Mouse (Mus musculus): ENCODE measurements around the gene Tprkb. TPM values are rescaled to one million over a fixed set of nuclear protein-coding genes. Genes with fewer than 3 reads are reported as not detected.
"Not testable (repeated sequence)": the region's sequence is repeated elsewhere in the genome, so short reads cannot be mapped to it uniquely, and the experiment has no call there.

The Tprkb gene
- polyA plus RNA-seq, 1 experiment = 19.8 TPM

DNA sequence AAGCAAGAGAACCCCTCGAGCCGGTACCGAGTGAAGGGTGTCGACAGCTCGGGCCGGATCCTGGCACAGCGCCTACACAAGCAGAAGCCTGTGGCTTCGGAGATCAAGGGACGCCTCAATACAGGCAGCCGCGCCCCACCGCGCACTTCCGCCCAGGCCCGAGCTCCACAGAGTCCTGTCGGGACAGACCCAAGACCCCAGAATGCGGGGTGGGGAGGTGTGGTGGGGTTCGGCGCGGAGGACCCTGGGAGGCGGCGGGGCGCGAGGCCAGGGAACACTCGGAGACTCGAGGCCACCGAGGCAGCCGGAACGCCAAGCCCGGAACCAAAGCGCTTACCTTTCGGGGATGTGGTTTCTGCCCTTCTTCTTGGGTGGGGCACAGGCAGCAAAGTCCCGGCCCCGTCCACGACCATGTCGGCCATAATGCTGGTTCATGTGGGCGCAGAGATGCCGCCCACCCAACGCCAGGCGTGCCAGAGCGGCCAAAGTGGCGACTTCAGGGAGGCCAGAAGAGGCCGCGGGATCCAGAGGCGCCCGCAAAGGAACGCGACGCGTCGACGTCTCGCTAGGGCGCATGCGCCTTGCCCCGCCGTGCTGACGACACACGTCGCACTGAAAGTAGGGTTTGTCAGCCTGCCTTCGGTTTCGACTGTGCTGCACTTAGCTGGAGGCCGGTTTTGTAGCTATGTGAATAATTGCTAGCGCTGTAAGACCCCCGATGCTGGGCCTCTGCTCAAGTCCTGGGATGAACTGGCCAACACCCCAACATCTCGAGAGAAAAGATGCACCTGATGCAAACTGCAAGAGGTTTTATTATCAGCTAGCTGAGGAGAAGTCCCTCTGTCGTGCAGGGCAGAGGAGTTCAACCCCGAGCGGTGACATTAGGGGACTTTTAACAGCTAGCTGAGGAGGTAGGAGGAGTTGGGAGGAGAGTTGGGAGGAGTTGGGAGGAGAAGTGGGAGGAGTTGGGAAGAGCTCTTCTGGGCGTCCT, 49.7 kb downstream of the Tprkb start, which contains the start of gene Dusp11:
TSS of gene Dusp11 (minus strand) at position 567 of the 991 bp plus-strand sequence.
- peaks cover 37% of the 10 kb centered on the region for H3K79me2 ChIP-seq (ENCODE audit: control insufficient read depth, insufficient read depth)
- peak within 1 kb of the TSS; percentile 75 for H3K4me2 ChIP-seq (ENCODE audit: low read depth)
- H3ac ChIP-seq (ENCODE audit: control insufficient read depth, insufficient read length) = peak within 1 kb of the TSS; percentile 89
- no peaks in the 10 kb centered on the region for H3K27me3 ChIP-seq (ENCODE audit: control insufficient read depth, insufficient read depth, insufficient read length)
- TF ChIP-seq E2F4 (IDR thresholded peaks at IDR 0.05; ENCODE audit: insufficient read depth) (no peak), MYOG (IDR thresholded peaks at IDR 0.05; ENCODE audit: control insufficient read depth in 1 of 3, insufficient read depth in 1 of 3, insufficient read length in 2 of 3, low read depth in 2 of 3) (no peak), USF1 (IDR thresholded peaks at IDR 0.05; ENCODE audit: low read depth) (no peak), POLR2AphosphoS2 (IDR thresholded peaks at IDR 0.05; ENCODE audit: insufficient read length, low read depth) (peak; percentile 93), SRF (IDR thresholded peaks at IDR 0.05; ENCODE audit: control insufficient read depth, insufficient read length, low read depth) (no peak), POLR2A (IDR thresholded peaks at IDR 0.05; ENCODE audit: insufficient read length, low read depth) (peak; percentile 88)
- H3K36me3 ChIP-seq (ENCODE audit: control insufficient read depth, insufficient read depth) = peaks cover 18% of the 10 kb centered on the region
- H3K4me3 ChIP-seq = peak within 1 kb of the TSS; percentile 92

DNA sequence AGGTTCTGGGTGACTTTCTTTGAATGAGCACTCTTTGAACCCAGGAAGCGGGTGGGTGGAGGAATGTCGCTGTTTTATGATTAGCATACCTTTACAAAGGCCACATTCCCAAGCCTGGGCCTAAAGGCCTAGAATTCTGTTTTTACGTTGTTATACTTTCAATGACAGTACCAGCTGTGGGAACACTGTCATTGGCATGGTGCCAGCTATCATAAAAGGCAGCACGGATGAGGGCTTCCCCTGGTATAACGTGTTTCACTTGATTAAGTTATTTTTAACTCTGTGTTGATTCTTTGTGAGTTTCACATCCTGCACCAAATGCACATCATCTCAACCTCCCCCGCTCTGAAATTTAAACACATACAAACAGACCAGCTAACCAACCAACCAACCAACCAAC, 54.4 kb downstream of the Tprkb start:
- not testable (repeated sequence) for H3K79me2 ChIP-seq (ENCODE audit: control insufficient read depth, insufficient read depth); H3K36me3 ChIP-seq (ENCODE audit: control insufficient read depth, insufficient read depth); H3K4me2 ChIP-seq (ENCODE audit: low read depth); H3ac ChIP-seq (ENCODE audit: control insufficient read depth, insufficient read length); H3K4me3 ChIP-seq; H3K27me3 ChIP-seq (ENCODE audit: control insufficient read depth, insufficient read depth, insufficient read length)
- TF ChIP-seq MYOD1 (IDR thresholded peaks at IDR 0.05; ENCODE audit: control insufficient read depth in 1 of 3, insufficient read length in 2 of 3, low read depth in 2 of 3) = peak in 2 of 3 experiments; percentile 41 to 46

DNA sequence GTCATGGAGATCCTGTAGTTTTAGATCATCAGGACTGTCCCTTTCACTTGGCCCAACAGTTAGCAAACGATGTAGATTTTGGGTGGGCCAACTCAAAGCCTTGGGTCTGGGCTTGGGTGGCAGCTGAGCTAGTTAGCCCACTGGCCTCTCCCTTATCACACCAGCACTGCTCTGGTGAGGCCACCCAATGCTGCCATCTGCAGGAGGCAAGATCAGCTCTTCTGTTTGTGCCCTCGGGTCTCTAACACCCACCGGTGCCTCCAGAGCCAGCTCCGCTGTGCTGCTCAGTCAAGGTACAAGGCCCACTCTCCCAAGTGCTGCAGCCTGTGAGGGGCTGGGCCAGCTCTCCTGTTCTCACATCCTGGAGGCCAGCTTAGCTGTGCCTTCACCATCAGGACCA, 55.0 kb downstream of the Tprkb start:
- no peaks in the 10 kb centered on the region for H3K36me3 ChIP-seq (ENCODE audit: control insufficient read depth, insufficient read depth)
- H3K79me2 ChIP-seq (ENCODE audit: control insufficient read depth, insufficient read depth) = no peaks in the 10 kb centered on the region
- TF ChIP-seq TCF3 (IDR thresholded peaks at IDR 0.05; ENCODE audit: insufficient read length, low read depth) = no peak
- no peak for TF ChIP-seq MAX (IDR thresholded peaks at IDR 0.05; ENCODE audit: low read depth)
- no peak for TF ChIP-seq POLR2A (IDR thresholded peaks at IDR 0.05; ENCODE audit: insufficient read length, low read depth)
- TF ChIP-seq CEBPB (IDR thresholded peaks at IDR 0.05; ENCODE audit: insufficient read depth, poor library complexity, severe bottlenecking) = no peak
- no peak for TF ChIP-seq MYOD1 (IDR thresholded peaks at IDR 0.05; ENCODE audit: control insufficient read depth in 1 of 3, insufficient read length in 2 of 3, low read depth in 2 of 3)
- no peak for TF ChIP-seq USF1 (IDR thresholded peaks at IDR 0.05; ENCODE audit: low read depth)
- no peak for TF ChIP-seq TCF12 (IDR thresholded peaks at IDR 0.05; ENCODE audit: insufficient read depth, poor library complexity, severe bottlenecking)
- TF ChIP-seq POLR2AphosphoS2 (IDR thresholded peaks at IDR 0.05; ENCODE audit: insufficient read length, low read depth) = no peak
- no peak for TF ChIP-seq MYOG (IDR thresholded peaks at IDR 0.05; ENCODE audit: control insufficient read depth in 1 of 3, insufficient read depth in 1 of 3, insufficient read length in 2 of 3, low read depth in 2 of 3)
- no peak for TF ChIP-seq SRF (IDR thresholded peaks at IDR 0.05; ENCODE audit: control insufficient read depth, insufficient read length, low read depth)
- no peak for TF ChIP-seq REST (IDR thresholded peaks at IDR 0.05; ENCODE audit: insufficient read depth, insufficient read length)
- no peak overlapping the region for H3K4me2 ChIP-seq (ENCODE audit: low read depth)
- H3ac ChIP-seq (ENCODE audit: control insufficient read depth, insufficient read length) = no peak overlapping the region
- no peak overlapping the region for H3K4me3 ChIP-seq
- H3K27me3 ChIP-seq (ENCODE audit: control insufficient read depth, insufficient read depth, insufficient read length) = no peaks in the 10 kb centered on the region

- no peak for TF ChIP-seq TCF3 (IDR thresholded peaks at IDR 0.05; ENCODE audit: insufficient read length, low read depth)
- peak; percentile 75 for TF ChIP-seq USF1 (IDR thresholded peaks at IDR 0.05; ENCODE audit: low read depth)
- no peak for TF ChIP-seq POLR2A (IDR thresholded peaks at IDR 0.05; ENCODE audit: insufficient read length, low read depth)
- TF ChIP-seq REST (IDR thresholded peaks at IDR 0.05; ENCODE audit: insufficient read depth, insufficient read length) = no peak
- TF ChIP-seq E2F4 (IDR thresholded peaks at IDR 0.05; ENCODE audit: insufficient read depth) = no peak
- H3K36me3 ChIP-seq (ENCODE audit: control insufficient read depth, insufficient read depth) = no peaks in the 10 kb centered on the region
- no peak overlapping the region for H3K4me2 ChIP-seq (ENCODE audit: low read depth)
- no peaks in the 10 kb centered on the region for H3K79me2 ChIP-seq (ENCODE audit: control insufficient read depth, insufficient read depth)
- no peak overlapping the region for H3ac ChIP-seq (ENCODE audit: control insufficient read depth, insufficient read length)
- H3K4me3 ChIP-seq = no peak overlapping the region
- no peaks in the 10 kb centered on the region for H3K27me3 ChIP-seq (ENCODE audit: control insufficient read depth, insufficient read depth, insufficient read length)
Observed at GRCm38 (mm10) chr6:85969889-85970288, 58.2 kb downstream of the Tprkb start.

GRCm38 (mm10) chr6:85972699-85973098, 61.0 kb downstream of the Tprkb start:
- Histone ChIP-seq H3K4me3 (no peak overlapping the region), H3K27me3 (ENCODE audit: control insufficient read depth, insufficient read depth, insufficient read length) (no peaks in the 10 kb centered on the region), H3K79me2 (ENCODE audit: control insufficient read depth, insufficient read depth) (no peaks in the 10 kb centered on the region), H3K4me2 (ENCODE audit: low read depth) (no peak overlapping the region), H3K36me3 (ENCODE audit: control insufficient read depth, insufficient read depth) (no peaks in the 10 kb centered on the region), H3ac (ENCODE audit: control insufficient read depth, insufficient read length) (no peak overlapping the region)
- TF ChIP-seq CEBPB (IDR thresholded peaks at IDR 0.05; ENCODE audit: insufficient read depth, poor library complexity, severe bottlenecking) (no peak), POLR2AphosphoS2 (IDR thresholded peaks at IDR 0.05; ENCODE audit: insufficient read length, low read depth) (no peak), USF1 (IDR thresholded peaks at IDR 0.05; ENCODE audit: low read depth) (no peak), REST (IDR thresholded peaks at IDR 0.05; ENCODE audit: insufficient read depth, insufficient read length) (no peak), MAX (IDR thresholded peaks at IDR 0.05; ENCODE audit: low read depth) (no peak), SRF (IDR thresholded peaks at IDR 0.05; ENCODE audit: control insufficient read depth, insufficient read length, low read depth) (no peak), POLR2A (IDR thresholded peaks at IDR 0.05; ENCODE audit: insufficient read length, low read depth) (no peak), TCF3 (IDR thresholded peaks at IDR 0.05; ENCODE audit: insufficient read length, low read depth) (no peak), TCF12 (IDR thresholded peaks at IDR 0.05; ENCODE audit: insufficient read depth, poor library complexity, severe bottlenecking) (no peak), E2F4 (IDR thresholded peaks at IDR 0.05; ENCODE audit: insufficient read depth) (no peak), MYOG (IDR thresholded peaks at IDR 0.05; ENCODE audit: control insufficient read depth in 1 of 3, insufficient read depth in 1 of 3, insufficient read length in 2 of 3, low read depth in 2 of 3) (no peak), MYOD1 (IDR thresholded peaks at IDR 0.05; ENCODE audit: control insufficient read depth in 1 of 3, insufficient read length in 2 of 3, low read depth in 2 of 3) (no peak)
